Mouse (Mus musculus) testis, adult 2 months (tissue): ENCODE measurements at regions not wholly inside any gene's neighbourhood (a gene's known extent, or its start where the extent isn't known, plus 50 kb on each side); places are given as distances from the start of the nearest gene placed in this dataset.

Experiments
- CTCF ChIP-seq: fragments of 200-500 bp; IDR thresholded peaks from 2 replicates; pipeline ENCODE4 v1.5.1; 2012; ENCODE audit warnings: low read depth, mild to moderate bottlenecking, inconsistent platforms, low read length, moderate library complexity; ENCODE audit not compliant: control insufficient read depth, insufficient read depth, insufficient replicate concordance
- POLR2A ChIP-seq: fragments of 200-500 bp; IDR thresholded peaks from 2 replicates; pipeline ENCODE4 v1.6.1; 2012; ENCODE audit warnings: low read depth, mild to moderate bottlenecking, inconsistent platforms, low read length, moderate library complexity; ENCODE audit not compliant: control insufficient read depth

DNA sequence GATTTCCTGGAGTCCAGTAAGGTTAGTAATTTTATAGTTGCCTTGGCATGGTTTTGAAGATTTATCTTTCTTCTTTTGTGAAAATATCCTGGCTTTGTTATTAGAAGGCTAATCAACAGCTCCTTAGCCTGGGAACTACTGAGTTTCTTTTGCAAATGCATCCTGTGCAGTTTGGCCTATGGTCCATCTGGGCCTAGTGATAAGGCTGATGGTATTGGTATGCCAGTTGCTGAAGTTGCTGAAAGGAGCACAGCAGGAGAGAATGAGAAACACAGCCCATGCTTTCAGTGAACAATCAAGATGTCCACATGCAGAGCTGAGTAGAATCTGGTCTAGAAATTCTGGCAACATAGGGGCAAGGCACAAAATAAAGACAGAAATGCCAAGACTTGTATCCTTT, 105.2 kb upstream of the Col5a2 start:
- TF ChIP-seq CTCF (no peak), POLR2A (no peak)
